In genomic region chr11:94564437-94565150, GRCm38 (mm10) we compare ENCODE assay signal across 8 mouse cellular contexts. TPM values are rescaled to one million over a fixed set of nuclear protein-coding genes. Genes with fewer than 3 reads are reported as not detected.
A peak's percentile ranks its signal among the peaks of the same experiment; 100 is the strongest.
DNase-seq lines count a peak whose midpoint lies in the region; ATAC-seq and TF ChIP-seq lines count a peak whose summit lies in the region.

TSS of gene Chad (plus strand) at chr11:94565047.

- H3K4me3 ChIP-seq in hindbrain, postnatal 0 days (ENCODE audit: low read length) = peak within 1 kb of the TSS; percentile 11
- peak within 1 kb of the TSS; percentile 27 for H3K4me3 ChIP-seq in liver, embryonic 11.5 days (ENCODE audit: low read depth, low read length)
- H3K4me3 ChIP-seq in midbrain, embryonic 16.5 days (ENCODE audit: low read depth, low read length) = peak within 1 kb of the TSS; percentile 33

- no peaks in the 10 kb centered on the region for H3K36me3 ChIP-seq in hindbrain, postnatal 0 days (ENCODE audit: insufficient read depth, low read length)
- no peaks in the 10 kb centered on the region for H3K36me3 ChIP-seq in liver, embryonic 11.5 days (ENCODE audit: control insufficient read depth, insufficient read depth, low read length)
- H3K36me3 ChIP-seq in midbrain, embryonic 16.5 days (ENCODE audit: control insufficient read depth, insufficient read depth, low read length) = no peaks in the 10 kb centered on the region

- H3K9ac ChIP-seq in hindbrain, postnatal 0 days (replicated peaks; ENCODE audit: low read length) = no peak within 1 kb of the TSS
- H3K9ac ChIP-seq in liver, embryonic 11.5 days (ENCODE audit: low read depth, low read length) = 0 out of 2 replicates have a peak within 1 kb of the TSS, but pooled peaks have one; percentile 22
- peak within 1 kb of the TSS; percentile 48 for H3K9ac ChIP-seq in midbrain, embryonic 16.5 days (ENCODE audit: low read depth, low read length)

- peak; percentile 61 for DNase-seq in CD4-positive, CD25-positive, alpha-beta regulatory T cell, adult 2 months (ENCODE audit: low read depth, low spot score)
- DNase-seq in forelimb bud, embryonic 11.5 days (ENCODE audit: low read depth, low spot score) = peak; percentile 34
- DNase-seq in hindbrain, postnatal 0 days (ENCODE audit: low spot score) = peak; percentile 46
- DNase-seq in liver, embryonic 11.5 days (ENCODE audit: low spot score) = peak; percentile 57
- DNase-seq in thymus, postnatal 25 days = peak; percentile 45
- DNase-seq in cerebellum, adult 9-10 months = no peak

- H3K4me2 ChIP-seq in hindbrain, postnatal 0 days (ENCODE audit: low read depth, low read length) = peak within 1 kb of the TSS; percentile 45
- peak within 1 kb of the TSS; percentile 63 for H3K4me2 ChIP-seq in liver, embryonic 11.5 days
- peak within 1 kb of the TSS; percentile 58 for H3K4me2 ChIP-seq in midbrain, embryonic 16.5 days (ENCODE audit: low read length)

- peak; percentile 63 for ATAC-seq in activated CD4-positive, CD25-positive, alpha-beta regulatory T cell, adult 4 months
- ATAC-seq in hindbrain, postnatal 0 days = peak; percentile 45; the same call in 1 of the 2 replicates
- peak; percentile 54; the same call in 1 of the 2 replicates for ATAC-seq in liver, embryonic 11.5 days (replicated peaks; ENCODE audit: low FRiP score)
- 0 out of 2 replicates have a peak, but pooled peaks have one; percentile 21 for ATAC-seq in midbrain, embryonic 16.5 days

- 3% methylated on average over 35 of the region's 35 CpGs for WGBS in hindbrain, postnatal 0 days
- WGBS in liver, embryonic 11.5 days = 4% methylated on average over 35 of the region's 35 CpGs
- WGBS in midbrain, embryonic 16.5 days = 5% methylated on average over 35 of the region's 35 CpGs

- H3K27me3 ChIP-seq in hindbrain, postnatal 0 days (ENCODE audit: insufficient read depth, low read length) = 0 out of 2 replicates have a peak, but pooled peaks cover 6% of the 10 kb centered on the region
- peaks cover 29% of the 10 kb centered on the region for H3K27me3 ChIP-seq in liver, embryonic 11.5 days (replicated peaks; ENCODE audit: control insufficient read depth, insufficient read depth, low read length)
- H3K27me3 ChIP-seq in midbrain, embryonic 16.5 days (ENCODE audit: control insufficient read depth, insufficient read depth, low read depth, low read length) = peaks cover 25% of the 10 kb centered on the region

- no peak within 1 kb of the TSS for H3K27ac ChIP-seq in hindbrain, postnatal 0 days
- no peak within 1 kb of the TSS for H3K27ac ChIP-seq in liver, embryonic 11.5 days (ENCODE audit: low read depth, low read length)
- H3K27ac ChIP-seq in midbrain, embryonic 16.5 days (ENCODE audit: low read length) = no peak within 1 kb of the TSS

- peak; percentile 40 for TF ChIP-seq CTCF in hindbrain, postnatal 0 days (IDR thresholded peaks at IDR 0.05; ENCODE audit: low read depth)

- H3K4me1 ChIP-seq in hindbrain, postnatal 0 days (ENCODE audit: insufficient read depth, low read length) = peaks cover 8% of the 10 kb centered on the region
- H3K4me1 ChIP-seq in liver, embryonic 11.5 days (replicated peaks; ENCODE audit: control insufficient read depth, insufficient read depth, low read length) = peaks cover 16% of the 10 kb centered on the region
- H3K4me1 ChIP-seq in midbrain, embryonic 16.5 days (ENCODE audit: control insufficient read depth, insufficient read depth, low read length) = peaks cover 11% of the 10 kb centered on the region

- no peaks in the 10 kb centered on the region for H3K9me3 ChIP-seq in hindbrain, postnatal 0 days (ENCODE audit: low read length)
- no peaks in the 10 kb centered on the region for H3K9me3 ChIP-seq in liver, embryonic 11.5 days (ENCODE audit: control insufficient read depth, low read length)
- H3K9me3 ChIP-seq in midbrain, embryonic 16.5 days (replicated peaks; ENCODE audit: control insufficient read depth, low read length, poor library complexity, severe bottlenecking) = no peaks in the 10 kb centered on the region

RNA-seq across cellular contexts. Expression of gene Chad, which starts in this region (rescaled TPM):
- polyA plus RNA-seq in activated CD4-positive, CD25-positive, alpha-beta regulatory T cell, adult 4 months (2017; shearing (Covaris generic)) = under 1 TPM in 1 of 2 experiments, not detected in 1; 0.38 TPM
- total RNA-seq in hindbrain, postnatal 0 days (2014; rRNA removed) = 0.61 and 1.2 TPM in 2 replicates
- 1.2 and 1.4 TPM in 2 replicates for polyA plus RNA-seq in hindbrain, postnatal 0 days (2015; fragmentation: Nextera tagmentation; extraction: Ambion mirVana)
- polyA plus RNA-seq in liver, embryonic 11.5 days (2014; fragmentation: Nextera tagmentation; extraction: Ambion mirVana) = 0.16 and 0.25 TPM in 2 replicates
- polyA plus RNA-seq in midbrain, embryonic 16.5 days (2015; fragmentation: Nextera tagmentation; extraction: Ambion mirVana) = 0.43 and 0.61 TPM in 2 replicates

Comparison
In these comparisons a context has a peak if more than half of its experiments do, and no peak if none do; other contexts are left out.
1. Peak in ATAC-seq in activated CD4-positive, CD25-positive, alpha-beta regulatory T cell, adult 4 months; RNA of the gene not detected or under 1 TPM.
2. Peak in DNase-seq, ATAC-seq, H3K4me3 ChIP-seq, H3K9ac ChIP-seq and H3K4me2 ChIP-seq in liver, embryonic 11.5 days; RNA of the gene not detected or under 1 TPM.
3. Peak in ATAC-seq, H3K4me3 ChIP-seq, H3K9ac ChIP-seq and H3K4me2 ChIP-seq in midbrain, embryonic 16.5 days; RNA of the gene not detected or under 1 TPM.